In genomic region chr5:27714356-27714755, GRCm38 (mm10) we compare ENCODE assay signal across 24 mouse cellular contexts.
DNase-seq lines count a peak whose midpoint lies in the region; ATAC-seq lines count a peak whose summit lies in the region.
"Had no signal": no experiment of that assay in that cellular context is flagged by ENCODE, and none has a peak within 500 bp of the region (broad histone marks: within the 10 kb centered on the region; RNA-seq: fewer than 3 reads in every experiment).

No protein-coding gene starts in this region.

- no peak for DNase-seq in kidney, adult 18-20 months
- peak; percentile 43 for DNase-seq in brain, adult 2 months (ENCODE audit: low read depth, low spot score)
- peak; percentile 23 for DNase-seq in embryo, embryonic 11 days
- no peak for DNase-seq in spleen, adult 18-20 months
- no peak for DNase-seq in cerebellum, adult 11-12 months
- DNase-seq: adrenal gland, adult 2 months; cerebellum, adult 9-11 months; gastrocnemius, postnatal 14 days; heart, adult 18-20 months; heart, postnatal 36 days; kidney, postnatal 10 days; right cerebral cortex, postnatal 25 days; thymus, adult 2 months had no signal

- no peaks in the 10 kb centered on the region for H3K36me3 ChIP-seq in kidney, embryonic 15.5 days
- no peaks in the 10 kb centered on the region for H3K36me3 ChIP-seq in limb, embryonic 13.5 days
- H3K36me3 ChIP-seq: lung, embryonic 15.5 days; midbrain, embryonic 12.5 days; stomach, embryonic 15.5 days had no signal

- 0 out of 2 replicates have a peak overlapping the region, but pooled peaks have one; percentile 7 for H3K4me2 ChIP-seq in kidney, embryonic 15.5 days
- H3K4me2 ChIP-seq in limb, embryonic 13.5 days (replicated peaks) = no peak overlapping the region
- H3K4me2 ChIP-seq: forebrain, embryonic 13.5 days; lung, embryonic 15.5 days; midbrain, embryonic 12.5 days; neural tube, embryonic 13.5 days; stomach, embryonic 15.5 days had no signal

- ATAC-seq in kidney, embryonic 15.5 days (replicated peaks; ENCODE audit: low FRiP score) = peak; percentile 73
- peak; percentile 24; the same call in 1 of the 2 replicates for ATAC-seq in limb, embryonic 13.5 days (ENCODE audit: low FRiP score, low read depth)
- ATAC-seq: forebrain, embryonic 13.5 days; inflammation-experienced regulatory T-cells, adult 6 months had no signal

- H3K27me3 ChIP-seq in kidney, embryonic 15.5 days = no peaks in the 10 kb centered on the region
- no peaks in the 10 kb centered on the region for H3K27me3 ChIP-seq in limb, embryonic 13.5 days
- H3K27me3 ChIP-seq: forebrain, embryonic 13.5 days; lung, embryonic 15.5 days; midbrain, embryonic 12.5 days; neural tube, embryonic 13.5 days; stomach, embryonic 15.5 days had no signal

- no peak overlapping the region for H3K9ac ChIP-seq in kidney, embryonic 15.5 days
- H3K9ac ChIP-seq in limb, embryonic 13.5 days = no peak overlapping the region
- H3K9ac ChIP-seq: forebrain, embryonic 13.5 days; liver, embryonic 14.5 days; lung, embryonic 15.5 days; midbrain, embryonic 12.5 days; neural tube, embryonic 13.5 days; stomach, embryonic 15.5 days had no signal

- no peak overlapping the region for H3K4me3 ChIP-seq in kidney, embryonic 15.5 days (replicated peaks)
- H3K4me3 ChIP-seq in limb, embryonic 13.5 days = no peak overlapping the region
- H3K4me3 ChIP-seq: forebrain, embryonic 13.5 days; left cerebral cortex, adult 2 months; lung, embryonic 15.5 days; midbrain, embryonic 12.5 days; neural tube, embryonic 13.5 days; stomach, embryonic 15.5 days had no signal

- peaks cover 15% of the 10 kb centered on the region for H3K4me1 ChIP-seq in kidney, embryonic 15.5 days
- peaks cover 7% of the 10 kb centered on the region; the same call in 1 of the 2 replicates for H3K4me1 ChIP-seq in limb, embryonic 13.5 days
- H3K4me1 ChIP-seq: lung, embryonic 15.5 days; stomach, embryonic 15.5 days had no signal

- H3K9me3 ChIP-seq in kidney, embryonic 15.5 days (replicated peaks) = no peaks in the 10 kb centered on the region
- no peaks in the 10 kb centered on the region for H3K9me3 ChIP-seq in limb, embryonic 13.5 days
- H3K9me3 ChIP-seq: forebrain, embryonic 13.5 days; lung, embryonic 15.5 days; midbrain, embryonic 12.5 days; neural tube, embryonic 13.5 days; stomach, embryonic 15.5 days had no signal

- WGBS in kidney, embryonic 15.5 days = 25% methylated on average over 9 of the region's 9 CpGs
- WGBS in limb, embryonic 13.5 days = 41% methylated on average over 9 of the region's 9 CpGs

- H3K27ac ChIP-seq in kidney, embryonic 15.5 days = 0 out of 2 replicates have a peak overlapping the region, but pooled peaks have one; percentile 37
- no peak overlapping the region for H3K27ac ChIP-seq in limb, embryonic 13.5 days
- H3K27ac ChIP-seq: forebrain, embryonic 13.5 days; left cerebral cortex, adult 2 months; liver, embryonic 14.5 days; lung, embryonic 15.5 days; macrophage; midbrain, embryonic 12.5 days; neural tube, embryonic 13.5 days; stomach, embryonic 15.5 days had no signal

Comparison
In these comparisons a context has a peak if more than half of its experiments do, and no peak if none do; other contexts are left out.
1. DNase-seq: peak in brain, adult 2 months (single experiment) and embryo, embryonic 11 days (single experiment); none in kidney, adult 18-20 months (single experiment), spleen, adult 18-20 months (0 of 2) and cerebellum, adult 11-12 months (single experiment).